Mouse (Mus musculus) hindbrain, embryonic 15.5 days (tissue): ENCODE results near the gene Olfr441. TPM values are rescaled to one million over a fixed set of nuclear protein-coding genes. Genes with fewer than 3 reads are reported as not detected.
"Not testable (repeated sequence)": the region's sequence is repeated elsewhere in the genome, so short reads cannot be mapped to it uniquely, and the experiment has no call there.

ENCODE experiments used
- ATAC-seq: fragments of 200-750 bp; cut with Nextera tagmentation; 2 replicates; pipeline ENCODE4 v1.8.0; 2017; ENCODE audit warnings: low read depth, moderate number of reproducible peaks, moderate TSS enrichment; ENCODE audit not compliant: low FRiP score
- H3K27ac ChIP-seq: fragments of 300-500 bp; sonication (generic); replicated peaks from 2 replicates; pipeline ENCODE4 v1.5.1; 2015; ENCODE audit warnings: mild to moderate bottlenecking, inconsistent platforms
- H3K27me3 ChIP-seq: fragments of 300-500 bp; sonication (generic); 2 replicates; pipeline ENCODE4 v1.6.1; 2015; ENCODE audit warnings: control low read depth, inconsistent platforms
- H3K36me3 ChIP-seq: fragments of 300-500 bp; sonication (generic); 2 replicates; pipeline ENCODE4 v1.6.1; 2015; ENCODE audit warnings: control low read depth, inconsistent platforms
- H3K4me1 ChIP-seq: fragments of 300-500 bp; sonication (generic); replicated peaks from 2 replicates; pipeline ENCODE4 v1.6.1; 2015; ENCODE audit warnings: control low read depth, inconsistent platforms
- H3K4me2 ChIP-seq: fragments of 300-500 bp; sonication (generic); 2 replicates; pipeline ENCODE4 v1.6.1; 2015; ENCODE audit warnings: moderate library complexity, mild to moderate bottlenecking, inconsistent platforms
- H3K4me3 ChIP-seq: fragments of 300-500 bp; sonication (generic); 2 replicates; pipeline ENCODE4 v1.5.1; 2015; ENCODE audit warnings: mild to moderate bottlenecking, inconsistent platforms
- H3K9ac ChIP-seq: fragments of 300-500 bp; sonication (generic); 2 replicates; pipeline ENCODE4 v1.6.1; 2015; ENCODE audit warnings: inconsistent platforms
- H3K9me3 ChIP-seq: fragments of 300-500 bp; sonication (generic); 2 replicates; pipeline ENCODE4 v1.6.1; 2016; ENCODE audit warnings: control low read depth, inconsistent platforms
- WGBS: fragments of 180-500 bp; shearing (Covaris S2); methylation state at CpG from one replicate; pipeline ENCODE4 v1.1.7; 2015; 5-methylcytosine and 5-hydroxymethylcytosine counted together
- polyA plus RNA-seq: library from polyadenylated mRNA; unstranded; fragments of >200 nt; fragmentation: Nextera tagmentation; extraction: Ambion mirVana; gene quantifications from 2 replicates; pipeline ENCODE4 v1.2.1, GENCODE M21; 2015

The Olfr441 gene
- not detected in 2 replicates for polyA plus RNA-seq

DNA sequence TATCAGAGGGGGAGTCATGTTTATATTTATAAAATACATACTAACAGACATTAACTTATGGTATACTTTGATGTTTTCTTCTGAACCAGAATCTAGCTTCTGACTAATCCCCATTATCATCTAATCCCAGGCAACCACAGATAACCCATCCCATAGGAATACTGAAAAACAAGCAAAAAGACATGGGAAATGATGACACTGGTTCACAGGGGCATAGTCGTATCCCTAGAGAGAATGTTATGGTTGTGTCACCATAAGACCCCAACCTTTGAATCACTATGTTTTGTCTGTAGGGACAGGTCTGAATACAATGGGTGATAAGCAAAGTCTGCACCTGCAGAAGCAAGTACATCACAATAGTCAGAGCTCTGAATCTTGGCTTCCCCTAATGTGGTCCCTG lies at the start of gene Olfr441:
Olfr441 (plus strand) TSS at position 301 of the 400 bp plus-strand sequence.
- H3K4me1 ChIP-seq: not testable (repeated sequence)

DNA sequence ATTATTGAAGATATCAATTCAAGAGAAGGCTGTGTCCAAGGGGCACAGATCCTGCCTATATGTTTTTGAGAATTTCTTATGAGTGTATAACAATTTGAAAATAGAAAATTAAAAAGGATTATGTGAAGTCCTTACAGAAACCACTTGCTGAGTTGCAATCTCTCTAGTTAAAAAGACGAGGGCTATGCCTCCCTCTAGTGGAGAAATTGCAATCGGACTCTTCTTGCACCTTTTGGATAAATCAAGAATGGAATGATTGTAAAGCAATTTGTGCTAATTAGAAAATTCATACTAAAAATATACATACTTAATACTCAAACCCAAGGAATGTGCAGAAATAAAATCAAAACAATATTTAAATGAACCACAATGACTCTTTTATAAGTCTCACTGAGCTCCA lies 27.4 kb upstream of the Olfr441 start:
- WGBS: 30% methylated on average over 2 of the region's 2 CpGs
- no peak for ATAC-seq
- H3K27me3 ChIP-seq: no peaks in the 10 kb centered on the region

More for the DNA sequence above, at the start of gene Olfr441:
- not testable (repeated sequence) for H3K36me3 ChIP-seq, H3K9me3 ChIP-seq, H3K27me3 ChIP-seq, ATAC-seq, H3K9ac ChIP-seq, H3K27ac ChIP-seq, H3K4me2 ChIP-seq, H3K4me3 ChIP-seq
- 90% methylated on average over 1 of the region's 1 CpGs for WGBS

DNA sequence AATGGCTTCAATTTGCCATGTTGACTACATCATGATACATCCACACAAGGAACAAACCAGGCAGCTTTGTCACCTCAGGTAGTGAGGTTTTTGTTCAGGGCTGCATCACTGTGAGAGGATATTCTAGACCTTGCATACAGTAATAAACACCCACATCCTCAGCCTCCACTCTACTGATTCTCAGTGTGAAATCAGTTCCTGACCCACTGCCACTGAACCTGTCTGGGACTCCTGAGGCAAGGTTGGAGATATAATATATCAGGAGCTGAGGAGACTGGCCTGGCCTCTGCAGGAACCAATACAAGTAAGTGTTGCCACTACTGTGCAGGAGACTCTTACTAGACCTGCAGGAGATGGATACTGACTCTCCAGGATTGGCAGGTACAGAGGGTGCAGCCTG lies 24.8 kb upstream of the Olfr441 start:
- H3K27ac ChIP-seq, H3K9ac ChIP-seq, H3K9me3 ChIP-seq, H3K27me3 ChIP-seq, H3K36me3 ChIP-seq, H3K4me1 ChIP-seq, H3K4me3 ChIP-seq, H3K4me2 ChIP-seq, ATAC-seq: not testable (repeated sequence)

More for the DNA sequence above, 27.4 kb upstream of the Olfr441 start:
- no peak overlapping the region for H3K4me2 ChIP-seq
- H3K4me3 ChIP-seq: no peak overlapping the region
- H3K9me3 ChIP-seq: no peaks in the 10 kb centered on the region
- no peaks in the 10 kb centered on the region for H3K4me1 ChIP-seq
- no peak overlapping the region for H3K27ac ChIP-seq
- no peaks in the 10 kb centered on the region for H3K36me3 ChIP-seq
- no peak overlapping the region for H3K9ac ChIP-seq

DNA sequence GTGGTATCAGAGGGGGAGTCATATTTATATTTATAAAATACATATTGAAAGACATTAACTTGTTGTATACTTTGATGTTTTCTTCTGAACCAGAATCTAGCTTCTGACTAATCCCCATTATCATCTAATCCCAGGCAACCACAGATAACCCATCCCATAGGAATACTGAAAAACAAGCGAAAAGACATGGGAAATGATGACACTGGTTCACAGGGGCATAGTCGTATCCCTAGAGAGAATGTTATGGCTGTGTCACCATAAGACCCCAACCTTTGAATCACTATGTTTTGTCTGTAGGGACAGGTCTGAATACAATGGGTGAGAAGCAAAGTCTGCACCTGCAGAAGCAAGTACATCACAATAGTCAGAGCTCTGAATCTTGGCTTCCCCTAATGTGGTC lies 40.1 kb downstream of the Olfr441 start, which contains the start of gene Olfr237-ps1:
Olfr237-ps1 (plus strand) TSS at position 301 of the 400 bp plus-strand sequence.
- H3K4me3 ChIP-seq, H3K9ac ChIP-seq, H3K4me2 ChIP-seq, H3K27me3 ChIP-seq, H3K27ac ChIP-seq, H3K36me3 ChIP-seq, H3K9me3 ChIP-seq, H3K4me1 ChIP-seq, ATAC-seq: not testable (repeated sequence)
- WGBS: 90% methylated on average over 2 of the region's 2 CpGs

DNA sequence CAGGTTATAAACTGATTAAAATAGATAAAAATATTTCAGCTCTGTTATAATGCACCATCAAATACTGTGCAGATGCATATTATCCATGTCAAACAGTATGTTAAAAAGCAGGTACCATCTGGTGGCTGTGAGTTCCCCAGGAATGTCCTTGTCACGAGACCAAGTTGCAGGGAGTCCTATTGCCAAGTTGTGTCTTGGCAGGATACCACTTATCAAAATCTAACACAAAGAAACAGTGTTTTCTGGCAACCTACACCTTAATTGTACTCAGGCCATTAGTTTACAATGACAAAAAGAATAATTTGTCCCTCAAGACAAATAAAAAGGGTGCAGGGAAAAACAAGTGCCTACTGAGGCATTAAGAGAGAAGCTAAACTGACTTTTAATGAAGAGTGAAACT lies 53.3 kb downstream of the Olfr441 start:
- Histone ChIP-seq H3K27ac (no peak overlapping the region), H3K36me3 (no peaks in the 10 kb centered on the region), H3K9ac (no peak overlapping the region), H3K9me3 (no peaks in the 10 kb centered on the region), H3K4me3 (no peak overlapping the region), H3K4me2 (no peak overlapping the region), H3K4me1 (no peaks in the 10 kb centered on the region), H3K27me3 (no peaks in the 10 kb centered on the region)
- no peak for ATAC-seq
- WGBS: 54% methylated on average over 1 of the region's 1 CpGs

DNA sequence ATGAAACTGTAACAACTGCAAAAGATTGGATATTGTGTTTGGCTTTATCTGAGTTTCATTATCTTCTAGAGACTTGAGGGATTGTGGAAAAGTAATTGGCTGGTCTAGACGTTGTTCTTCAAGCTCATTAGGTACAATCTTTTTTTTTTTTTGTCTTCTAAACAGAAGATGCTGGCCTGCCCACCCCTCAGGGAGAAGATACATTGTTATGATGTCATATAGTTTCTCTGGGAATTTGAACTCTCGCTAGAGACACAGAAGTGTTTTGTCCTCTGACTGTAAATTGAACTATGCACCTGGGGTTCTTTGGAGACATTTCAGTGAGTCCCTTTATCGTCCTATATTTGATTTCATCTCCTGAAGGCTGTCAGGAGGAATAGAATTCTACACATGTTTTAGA lies 56.8 kb downstream of the Olfr441 start, which contains the start of gene Olfr437:
Olfr437 (plus strand) TSS at position 301 of the 400 bp plus-strand sequence.
- H3K36me3 ChIP-seq: no peaks in the 10 kb centered on the region
- no peaks in the 10 kb centered on the region for H3K27me3 ChIP-seq
- no peaks in the 10 kb centered on the region for H3K4me1 ChIP-seq
- H3K27ac ChIP-seq: no peak within 1 kb of the TSS
- H3K4me2 ChIP-seq: no peak within 1 kb of the TSS
- WGBS: 64% methylated on average over 3 of the region's 3 CpGs
- ATAC-seq: no peak
- H3K9me3 ChIP-seq: no peaks in the 10 kb centered on the region
- H3K9ac ChIP-seq: no peak within 1 kb of the TSS
- H3K4me3 ChIP-seq: no peak within 1 kb of the TSS

DNA sequence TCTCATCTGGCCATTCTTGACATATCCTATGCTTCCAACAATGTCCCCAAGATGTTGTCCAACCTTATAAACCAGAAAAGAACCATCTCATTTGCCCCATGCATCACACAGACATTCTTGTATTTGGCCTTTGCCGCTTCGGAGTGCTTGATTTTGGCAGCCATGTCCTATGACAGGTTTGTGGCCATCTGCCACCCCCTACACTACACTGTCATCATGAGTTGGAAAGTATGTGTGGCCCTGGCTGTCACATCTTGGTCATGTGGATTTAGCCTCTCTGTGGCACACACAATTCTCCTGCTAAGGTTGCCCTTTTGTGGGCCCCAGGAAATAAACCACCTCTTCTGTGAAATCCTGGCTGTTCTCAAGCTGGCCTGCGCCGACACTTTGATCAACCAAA lies 61.1 kb downstream of the Olfr441 start:
- no peak for ATAC-seq
- Histone ChIP-seq H3K27ac (no peak overlapping the region), H3K4me3 (no peak overlapping the region), H3K36me3 (no peaks in the 10 kb centered on the region), H3K9ac (no peak overlapping the region), H3K9me3 (no peaks in the 10 kb centered on the region), H3K4me1 (no peaks in the 10 kb centered on the region), H3K4me2 (no peak overlapping the region), H3K27me3 (no peaks in the 10 kb centered on the region)
- WGBS: 93% methylated on average over 4 of the region's 4 CpGs

Other genes with a start within 250 kb of the Olfr441 start
- not detected in 2 replicates for gene Olfr448, start 215.9 kb upstream of the Olfr441 start, polyA plus RNA-seq
- not detected in 2 replicates for gene Olfr447, start 197.5 kb upstream of the Olfr441 start, polyA plus RNA-seq
- gene Olfr446, start 185.0 kb upstream of the Olfr441 start, polyA plus RNA-seq: not detected in 2 replicates
- gene Olfr444, start 157.3 kb upstream of the Olfr441 start, polyA plus RNA-seq: not detected in 2 replicates
- gene Olfr237-ps1, start 40.2 kb downstream of the Olfr441 start, polyA plus RNA-seq: not detected in 2 replicates
- gene Olfr437, start 56.9 kb downstream of the Olfr441 start, polyA plus RNA-seq: not detected in 2 replicates
- gene Olfr13, start 65.8 kb downstream of the Olfr441 start, polyA plus RNA-seq: not detected in 2 replicates
- gene Olfr435, start 90.8 kb downstream of the Olfr441 start, polyA plus RNA-seq: not detected in 2 replicates
- gene Olfr434, start 106.7 kb downstream of the Olfr441 start, polyA plus RNA-seq: not detected in 2 replicates
- gene Olfr47, start 125.2 kb downstream of the Olfr441 start, polyA plus RNA-seq: not detected in 2 replicates
- gene Arhgef5, start 159.2 kb downstream of the Olfr441 start, polyA plus RNA-seq: 2.4 and 2.5 TPM in 2 replicates
- not detected in 2 replicates for gene Nobox, start 203.2 kb downstream of the Olfr441 start, polyA plus RNA-seq